Mouse (Mus musculus): ENCODE data around the gene Mfsd14a. TPM values are rescaled to one million over a fixed set of nuclear protein-coding genes. Genes with fewer than 3 reads are reported as not detected.

The Mfsd14a gene
- polyA plus RNA-seq (2012; fragmentation: generic; extraction: Trizol), result 11.5 TPM

DNA sequence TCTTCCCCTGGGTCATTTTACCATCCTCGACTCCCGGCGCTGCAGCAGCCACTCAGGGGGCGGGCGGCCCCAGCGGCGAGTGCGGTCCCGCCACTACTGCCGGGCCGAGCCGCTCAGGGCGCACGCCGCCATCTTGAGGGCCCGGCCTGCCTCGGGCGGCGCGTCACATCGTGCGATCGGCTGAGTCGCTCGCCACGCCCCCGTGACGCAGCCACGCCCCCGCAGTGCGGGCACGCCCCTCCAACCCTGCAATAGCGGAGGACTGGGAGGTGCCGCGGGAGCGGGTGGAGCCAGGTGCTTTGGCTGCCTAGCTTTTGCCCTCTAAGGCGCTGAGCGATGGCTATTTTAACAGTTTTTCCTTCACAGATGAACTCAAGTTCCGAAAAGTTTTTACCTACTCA lies at the start of gene Mfsd14a:
TSS of gene Mfsd14a (minus strand) at position 215 of the 401 bp plus-strand sequence.
- Histone ChIP-seq H3K4me3 (peak within 1 kb of the TSS; percentile 56), H3K4me2 (ENCODE audit: low read depth) (peak within 1 kb of the TSS; percentile 90), H3K27me3 (ENCODE audit: control insufficient read depth, insufficient read depth, insufficient read length) (no peaks in the 10 kb centered on the region), H3K36me3 (ENCODE audit: control insufficient read depth, insufficient read depth) (no peaks in the 10 kb centered on the region), H3ac (ENCODE audit: control insufficient read depth, insufficient read length) (peak within 1 kb of the TSS; percentile 94), H3K79me2 (ENCODE audit: control insufficient read depth, insufficient read depth) (peaks cover 48% of the 10 kb centered on the region)
- TF ChIP-seq CEBPB (IDR thresholded peaks at IDR 0.05; ENCODE audit: insufficient read depth, poor library complexity, severe bottlenecking) (no peak), E2F4 (IDR thresholded peaks at IDR 0.05; ENCODE audit: insufficient read depth) (no peak), TCF3 (IDR thresholded peaks at IDR 0.05; ENCODE audit: insufficient read length, low read depth) (peak; percentile 32), POLR2AphosphoS2 (IDR thresholded peaks at IDR 0.05; ENCODE audit: insufficient read length, low read depth) (peak; percentile 99), MYOG (IDR thresholded peaks at IDR 0.05; ENCODE audit: control insufficient read depth in 1 of 3, insufficient read depth in 1 of 3, insufficient read length in 2 of 3, low read depth in 2 of 3) (peak in 1 of 3 experiments; percentile 38), POLR2A (IDR thresholded peaks at IDR 0.05; ENCODE audit: insufficient read length, low read depth) (peak; percentile 99), TCF12 (IDR thresholded peaks at IDR 0.05; ENCODE audit: insufficient read depth, poor library complexity, severe bottlenecking) (no peak), USF1 (IDR thresholded peaks at IDR 0.05; ENCODE audit: low read depth) (no peak), MAX (IDR thresholded peaks at IDR 0.05; ENCODE audit: low read depth) (no peak), SRF (IDR thresholded peaks at IDR 0.05; ENCODE audit: control insufficient read depth, insufficient read length, low read depth) (peak; percentile 55), REST (IDR thresholded peaks at IDR 0.05; ENCODE audit: insufficient read depth, insufficient read length) (peak; percentile 31), MYOD1 (IDR thresholded peaks at IDR 0.05; ENCODE audit: control insufficient read depth in 1 of 3, insufficient read length in 2 of 3, low read depth in 2 of 3) (peak in 1 of 3 experiments; percentile 45)

DNA sequence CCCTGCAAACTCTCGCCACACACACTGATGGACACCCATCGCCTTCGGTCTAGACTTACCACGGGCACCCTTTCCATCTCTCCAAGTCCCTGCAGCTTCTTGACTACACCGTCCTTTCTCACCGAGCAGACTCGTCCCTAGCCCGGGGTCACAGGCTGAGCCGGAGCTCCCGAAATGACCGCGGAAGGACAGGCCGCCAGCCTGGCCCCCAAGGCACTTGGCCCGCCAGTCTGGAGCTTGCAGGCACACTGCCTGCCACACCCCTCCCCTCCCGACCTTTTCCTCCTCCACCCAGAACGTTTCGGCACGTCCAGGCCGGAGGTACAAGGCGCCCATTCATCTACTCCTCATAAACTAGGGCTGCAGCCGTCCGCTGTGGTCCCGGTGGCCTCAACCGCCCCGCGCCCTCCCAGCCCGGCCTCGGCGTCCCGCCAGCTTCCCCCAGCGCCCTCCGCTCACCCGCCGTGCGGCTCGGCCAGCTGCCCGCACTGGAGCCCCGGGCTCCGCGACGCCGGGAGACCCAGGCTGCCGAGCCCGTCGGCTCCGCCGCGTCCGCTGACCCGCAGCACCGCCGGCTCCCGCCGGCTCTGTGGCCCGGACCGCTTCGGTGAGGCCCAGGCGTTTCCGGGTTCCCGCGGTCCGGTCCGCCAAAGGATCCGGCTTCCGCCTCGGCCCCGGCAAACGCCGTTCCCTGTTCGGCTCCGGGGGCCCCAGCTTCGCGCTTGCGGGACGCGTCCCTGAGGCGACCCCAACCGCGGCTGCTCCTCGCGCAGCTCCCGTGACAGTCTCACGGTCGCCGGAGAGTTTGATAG lies 49.4 kb upstream of the Mfsd14a start:
- peak overlapping the region; percentile 60 for H3K4me3 ChIP-seq
- no peaks in the 10 kb centered on the region for H3K36me3 ChIP-seq (ENCODE audit: control insufficient read depth, insufficient read depth)
- TF ChIP-seq MAX (IDR thresholded peaks at IDR 0.05; ENCODE audit: low read depth) (no peak), E2F4 (IDR thresholded peaks at IDR 0.05; ENCODE audit: insufficient read depth) (peak; percentile 72), POLR2A (IDR thresholded peaks at IDR 0.05; ENCODE audit: insufficient read length, low read depth) (peak; percentile 68), MYOG (IDR thresholded peaks at IDR 0.05; ENCODE audit: control insufficient read depth in 1 of 3, insufficient read depth in 1 of 3, insufficient read length in 2 of 3, low read depth in 2 of 3) (peak in 1 of 3 experiments; percentile 35), CEBPB (IDR thresholded peaks at IDR 0.05; ENCODE audit: insufficient read depth, poor library complexity, severe bottlenecking) (no peak)
- peak overlapping the region; percentile 66 for H3ac ChIP-seq (ENCODE audit: control insufficient read depth, insufficient read length)
- H3K27me3 ChIP-seq (ENCODE audit: control insufficient read depth, insufficient read depth, insufficient read length), result no peaks in the 10 kb centered on the region
- peaks cover 22% of the 10 kb centered on the region for H3K79me2 ChIP-seq (ENCODE audit: control insufficient read depth, insufficient read depth)
- peak overlapping the region; percentile 96 for H3K4me2 ChIP-seq (ENCODE audit: low read depth)

DNA sequence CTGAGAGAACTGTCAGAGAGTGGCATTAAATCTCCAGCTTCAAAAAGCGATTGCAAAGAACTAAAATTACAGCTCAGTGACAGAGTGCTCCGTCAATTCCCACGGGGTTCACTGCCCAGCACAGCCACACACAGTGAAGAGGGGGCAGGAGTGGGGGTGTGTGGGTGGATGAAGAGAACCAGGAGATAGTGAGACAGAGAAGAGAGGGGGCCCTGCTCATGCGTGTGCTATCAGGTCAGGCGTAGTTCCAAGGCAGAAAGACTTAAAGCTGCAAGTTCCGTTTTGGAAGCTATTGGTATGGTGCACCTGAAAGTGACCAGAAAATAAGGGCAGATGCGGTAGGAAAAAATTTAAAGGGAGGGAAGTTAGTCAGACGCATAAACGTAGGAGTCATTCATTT lies 48.5 kb upstream of the Mfsd14a start:
- H3K4me2 ChIP-seq (ENCODE audit: low read depth), result peak overlapping the region; percentile 76
- no peaks in the 10 kb centered on the region for H3K36me3 ChIP-seq (ENCODE audit: control insufficient read depth, insufficient read depth)
- peak overlapping the region; percentile 60 for H3K4me3 ChIP-seq
- H3ac ChIP-seq (ENCODE audit: control insufficient read depth, insufficient read length), result peak overlapping the region; percentile 66
- no peaks in the 10 kb centered on the region for H3K27me3 ChIP-seq (ENCODE audit: control insufficient read depth, insufficient read depth, insufficient read length)
- TF ChIP-seq REST (IDR thresholded peaks at IDR 0.05; ENCODE audit: insufficient read depth, insufficient read length) (no peak), TCF12 (IDR thresholded peaks at IDR 0.05; ENCODE audit: insufficient read depth, poor library complexity, severe bottlenecking) (no peak), USF1 (IDR thresholded peaks at IDR 0.05; ENCODE audit: low read depth) (no peak), MYOD1 (IDR thresholded peaks at IDR 0.05; ENCODE audit: control insufficient read depth in 1 of 3, insufficient read length in 2 of 3, low read depth in 2 of 3) (no peak), MAX (IDR thresholded peaks at IDR 0.05; ENCODE audit: low read depth) (no peak), TCF3 (IDR thresholded peaks at IDR 0.05; ENCODE audit: insufficient read length, low read depth) (no peak), POLR2AphosphoS2 (IDR thresholded peaks at IDR 0.05; ENCODE audit: insufficient read length, low read depth) (no peak), E2F4 (IDR thresholded peaks at IDR 0.05; ENCODE audit: insufficient read depth) (no peak), POLR2A (IDR thresholded peaks at IDR 0.05; ENCODE audit: insufficient read length, low read depth) (no peak), SRF (IDR thresholded peaks at IDR 0.05; ENCODE audit: control insufficient read depth, insufficient read length, low read depth) (no peak)
- H3K79me2 ChIP-seq (ENCODE audit: control insufficient read depth, insufficient read depth), result peaks cover 22% of the 10 kb centered on the region

DNA sequence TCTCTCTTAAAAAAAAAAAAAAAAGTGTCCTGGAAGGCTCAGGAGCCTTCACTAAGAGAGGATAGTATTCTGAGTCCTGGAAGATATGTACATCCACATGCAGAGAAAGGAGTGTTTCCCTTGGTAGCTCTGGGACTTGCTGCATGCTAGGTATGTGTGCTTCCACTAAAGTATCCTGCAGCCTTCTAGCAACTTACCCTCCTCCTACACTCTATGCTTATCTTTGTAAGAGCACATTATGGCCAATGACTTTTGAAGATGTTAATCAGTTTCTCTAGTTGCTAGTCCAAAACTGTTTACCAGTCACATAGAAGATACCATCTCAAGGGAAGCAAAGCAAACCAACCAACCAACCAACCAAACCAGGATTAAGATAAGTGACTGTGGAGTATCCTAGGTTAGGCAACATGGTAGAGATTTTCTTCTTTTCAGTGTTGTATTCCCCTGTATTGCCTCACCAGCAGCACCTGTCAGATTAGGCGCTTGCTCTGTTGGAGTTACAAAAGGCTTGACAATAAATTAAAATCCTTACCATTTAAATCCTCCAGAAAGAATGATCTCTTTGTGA lies 43.2 kb upstream of the Mfsd14a start:
- no peak for TF ChIP-seq TCF3 (IDR thresholded peaks at IDR 0.05; ENCODE audit: insufficient read length, low read depth)
- TF ChIP-seq E2F4 (IDR thresholded peaks at IDR 0.05; ENCODE audit: insufficient read depth), result no peak
- no peak for TF ChIP-seq MYOD1 (IDR thresholded peaks at IDR 0.05; ENCODE audit: control insufficient read depth in 1 of 3, insufficient read length in 2 of 3, low read depth in 2 of 3)
- no peak for TF ChIP-seq USF1 (IDR thresholded peaks at IDR 0.05; ENCODE audit: low read depth)
- no peak for TF ChIP-seq POLR2AphosphoS2 (IDR thresholded peaks at IDR 0.05; ENCODE audit: insufficient read length, low read depth)
- no peak for TF ChIP-seq POLR2A (IDR thresholded peaks at IDR 0.05; ENCODE audit: insufficient read length, low read depth)
- H3K4me2 ChIP-seq (ENCODE audit: low read depth), result no peak overlapping the region
- no peak overlapping the region for H3K4me3 ChIP-seq
- H3K27me3 ChIP-seq (ENCODE audit: control insufficient read depth, insufficient read depth, insufficient read length), result no peaks in the 10 kb centered on the region
- H3ac ChIP-seq (ENCODE audit: control insufficient read depth, insufficient read length), result no peak overlapping the region
- H3K36me3 ChIP-seq (ENCODE audit: control insufficient read depth, insufficient read depth), result no peaks in the 10 kb centered on the region
- H3K79me2 ChIP-seq (ENCODE audit: control insufficient read depth, insufficient read depth), result peaks cover 27% of the 10 kb centered on the region

Measured in myocyte (in vitro differentiated cells).